Mouse (Mus musculus) spleen, adult 2 months (tissue): ENCODE data around the gene Rnf26.

ENCODE experiments used
- CTCF ChIP-seq: fragments of 200-500 bp; IDR thresholded peaks from 2 replicates; pipeline ENCODE4 v1.5.1; 2011; ENCODE audit warnings: mild to moderate bottlenecking, inconsistent platforms; ENCODE audit not compliant: insufficient read depth, insufficient read length, insufficient replicate concordance; ENCODE audit errors: extremely low read depth
- POLR2A ChIP-seq: fragments of 200-500 bp; IDR thresholded peaks from 2 replicates; pipeline ENCODE4 v1.6.1; 2011; ENCODE audit warnings: low read depth, low read length, inconsistent platforms

- TF ChIP-seq POLR2A (no peak), CTCF (no peak)
These were observed 27.3 kb downstream of the Rnf26 start for GRCm38 (mm10) chr9:44085741-44086665.
